Mouse (Mus musculus) E14TG2a.4 (cell line): ENCODE data around the gene Strip1.

Source experiments
- CTCF ChIP-seq: conservative IDR thresholded peaks from 2 replicates; pipeline ENCODE4 v1.5.1; 2014; ENCODE audit warnings: low read length
- POU5F1 ChIP-seq: IDR thresholded peaks from 2 replicates; pipeline ENCODE4 v1.6.1; 2014; ENCODE audit warnings: low read length, borderline replicate concordance

DNA sequence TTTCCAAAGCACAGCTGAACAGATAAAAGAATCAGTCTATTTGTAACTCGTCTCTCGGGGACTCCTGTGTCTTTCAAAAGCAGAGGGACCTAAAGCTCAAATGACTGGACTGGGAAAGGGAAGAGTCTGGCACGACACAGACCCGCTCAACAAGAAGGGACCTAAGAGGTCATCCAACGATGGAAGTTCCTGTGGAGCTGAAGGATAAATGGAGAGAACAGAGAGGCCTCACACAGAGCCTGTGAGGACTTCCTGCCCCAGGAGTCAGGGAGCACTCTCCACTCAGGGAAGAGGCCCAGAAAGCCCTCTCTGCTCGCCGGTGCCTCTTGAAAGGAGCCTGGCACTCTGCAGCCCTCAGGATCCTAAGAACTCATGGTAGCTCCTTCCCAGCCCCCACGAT is 4.3 kb upstream of the Strip1 start:
- no peak for TF ChIP-seq POU5F1
- no peak for TF ChIP-seq CTCF
